In the genomic region with DNA sequence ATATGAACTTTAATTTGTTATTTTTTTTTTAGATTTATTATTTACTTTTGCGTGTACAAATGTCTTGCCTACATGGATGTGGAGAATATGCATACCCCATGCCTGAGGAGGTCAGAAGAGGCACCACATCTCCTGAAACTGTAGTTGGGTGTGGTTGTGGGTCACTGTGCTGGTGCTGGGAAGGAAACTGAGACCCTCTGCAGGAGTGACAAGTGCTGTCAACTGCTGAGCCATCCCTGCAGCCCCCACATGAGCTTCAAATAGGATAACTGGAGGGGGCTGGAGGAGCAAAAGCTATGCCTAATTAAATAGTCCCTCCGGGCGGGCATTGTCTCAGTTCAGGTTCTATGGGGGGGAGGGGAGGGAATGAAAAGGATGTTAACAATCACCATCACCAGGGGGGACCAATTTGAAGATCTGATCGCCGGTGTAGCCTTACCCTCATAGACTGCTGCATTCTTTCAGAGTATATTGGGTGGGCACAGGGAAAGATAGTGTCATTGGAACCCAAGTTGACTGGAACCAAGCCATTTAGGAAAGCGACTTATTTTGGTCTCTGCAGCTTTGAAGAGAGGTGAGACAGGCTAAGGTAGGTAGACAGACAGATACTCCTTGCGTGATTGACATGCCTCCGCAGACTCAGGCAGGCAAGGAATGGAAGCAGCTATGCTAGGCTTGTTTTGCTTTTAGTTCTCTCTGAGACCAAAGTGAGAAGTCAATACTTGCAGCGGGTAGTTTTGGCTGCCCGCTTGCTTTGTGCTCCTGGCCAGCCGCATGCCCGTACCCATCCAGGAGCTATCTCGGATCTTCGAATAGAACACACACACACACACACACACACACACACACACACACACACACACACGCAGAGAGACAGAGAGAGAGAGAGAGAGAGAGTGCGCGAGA, we compare ENCODE assay signal across 8 mouse cellular contexts. TPM values are rescaled to one million over a fixed set of nuclear protein-coding genes. Genes with fewer than 3 reads are reported as not detected.
DNase-seq lines count a peak whose midpoint lies in the region; ATAC-seq and TF ChIP-seq lines count a peak whose summit lies in the region.

No protein-coding gene starts in this region.

- no peaks in the 10 kb centered on the region for H3K27me3 ChIP-seq in heart, embryonic 15.5 days
- H3K27me3 ChIP-seq in hindbrain, embryonic 13.5 days = 0 out of 2 replicates have a peak, but pooled peaks cover 2% of the 10 kb centered on the region
- H3K27me3 ChIP-seq in midbrain, embryonic 12.5 days = no peaks in the 10 kb centered on the region

- H3K9ac ChIP-seq in heart, embryonic 15.5 days = peak overlapping the region; percentile 24; the same call in 1 of the 2 replicates
- peak overlapping the region; percentile 43 for H3K9ac ChIP-seq in hindbrain, embryonic 13.5 days
- peak overlapping the region; percentile 43 for H3K9ac ChIP-seq in midbrain, embryonic 12.5 days (replicated peaks)

- no peak overlapping the region for H3K27ac ChIP-seq in heart, embryonic 15.5 days
- no peak overlapping the region for H3K27ac ChIP-seq in brown adipose tissue, adult 24 weeks (replicated peaks; ENCODE audit: low read depth, low read length)
- H3K27ac ChIP-seq in hindbrain, embryonic 13.5 days = no peak overlapping the region
- 0 out of 2 replicates have a peak overlapping the region, but pooled peaks have one; percentile 25 for H3K27ac ChIP-seq in midbrain, embryonic 12.5 days (replicated peaks)

- peak overlapping the region; percentile 47 for H3K4me3 ChIP-seq in heart, embryonic 15.5 days
- peak overlapping the region; percentile 21 for H3K4me3 ChIP-seq in brown adipose tissue, adult 24 weeks (ENCODE audit: insufficient read depth, low read depth, low read length)
- peak overlapping the region; percentile 42 for H3K4me3 ChIP-seq in hindbrain, embryonic 13.5 days
- peak overlapping the region; percentile 40 for H3K4me3 ChIP-seq in midbrain, embryonic 12.5 days
- no peak overlapping the region for H3K4me3 ChIP-seq in lung, adult 2 months (replicated peaks; ENCODE audit: extremely low read depth, low read depth, low read length)

- no peak for TF ChIP-seq CTCF in lung, adult 2 months (IDR thresholded peaks at IDR 0.05; ENCODE audit: insufficient read depth, low read length)

- WGBS in heart, embryonic 15.5 days = 9% methylated on average over 17 of the region's 17 CpGs
- 4% methylated on average over 16 of the region's 17 CpGs for WGBS in hindbrain, embryonic 13.5 days
- WGBS in midbrain, embryonic 12.5 days = 3% methylated on average over 17 of the region's 17 CpGs
- 25% methylated on average over 17 of the region's 17 CpGs for WGBS in lung, adult 2 months

- DNase-seq in heart, postnatal 4 days = no peak
- no peak for DNase-seq in frontal cortex, adult 2 months (ENCODE audit: extremely low spot score in 1 of 2, low spot score in 1 of 2)
- no peak for DNase-seq in urinary bladder, postnatal 14 days (ENCODE audit: low spot score)
- DNase-seq in lung, adult 2 months = no peak

- no peak for ATAC-seq in heart, embryonic 15.5 days (replicated peaks; ENCODE audit: insufficient number of reproducible peaks, insufficient read depth, low FRiP score, low read depth)
- ATAC-seq in hindbrain, embryonic 13.5 days (ENCODE audit: low FRiP score) = no peak
- ATAC-seq in midbrain, embryonic 12.5 days (ENCODE audit: low FRiP score, low read depth) = no peak

- no peak for TF ChIP-seq POLR2A in lung, adult 2 months (IDR thresholded peaks at IDR 0.05; ENCODE audit: borderline replicate concordance, extremely low read depth, low read depth, low read length)

- peak overlapping the region; percentile 68 for H3K4me2 ChIP-seq in heart, embryonic 15.5 days
- H3K4me2 ChIP-seq in hindbrain, embryonic 13.5 days = peak overlapping the region; percentile 69
- peak overlapping the region; percentile 66 for H3K4me2 ChIP-seq in midbrain, embryonic 12.5 days (replicated peaks)

- H3K36me3 ChIP-seq in heart, embryonic 15.5 days = no peaks in the 10 kb centered on the region
- no peaks in the 10 kb centered on the region for H3K36me3 ChIP-seq in hindbrain, embryonic 13.5 days
- H3K36me3 ChIP-seq in midbrain, embryonic 12.5 days = no peaks in the 10 kb centered on the region

- peaks cover 22% of the 10 kb centered on the region for H3K4me1 ChIP-seq in heart, embryonic 15.5 days (replicated peaks)
- H3K4me1 ChIP-seq in brown adipose tissue, adult 24 weeks (ENCODE audit: control insufficient read depth, insufficient read depth, insufficient read length, low read length) = peaks cover 7% of the 10 kb centered on the region; the same call in 1 of the 2 replicates
- H3K4me1 ChIP-seq in hindbrain, embryonic 13.5 days (replicated peaks) = peaks cover 25% of the 10 kb centered on the region
- peaks cover 26% of the 10 kb centered on the region for H3K4me1 ChIP-seq in midbrain, embryonic 12.5 days
- H3K4me1 ChIP-seq in lung, adult 2 months (ENCODE audit: control insufficient read depth, insufficient read depth, low read length) = peaks cover 3% of the 10 kb centered on the region; the same call in 1 of the 2 replicates

- H3K9me3 ChIP-seq in heart, embryonic 15.5 days (replicated peaks) = no peaks in the 10 kb centered on the region
- H3K9me3 ChIP-seq in hindbrain, embryonic 13.5 days = 0 out of 2 replicates have a peak, but pooled peaks cover 2% of the 10 kb centered on the region
- no peaks in the 10 kb centered on the region for H3K9me3 ChIP-seq in midbrain, embryonic 12.5 days

RNA-seq across cellular contexts. Expression of a gene that starts 3.8 kb away (rescaled TPM):
- polyA plus RNA-seq in heart, embryonic 15.5 days (2015; fragmentation: Nextera tagmentation; extraction: Ambion mirVana) = 9.1 and 14.4 TPM in 2 replicates
- 10 to 100 TPM; 19.2 to 21.0 TPM for total RNA-seq in heart, postnatal 4 days (2021)
- polyA plus RNA-seq in brown adipose tissue, adult 24 weeks (2012; ENCODE audit: insufficient read depth, insufficient read length, missing spikeins) = 7.8 and 8.2 TPM in 2 replicates
- polyA plus RNA-seq in hindbrain, embryonic 13.5 days (2015; fragmentation: Nextera tagmentation; extraction: Ambion mirVana) = 18.4 and 19.5 TPM in 2 replicates
- polyA plus RNA-seq in midbrain, embryonic 12.5 days (2016; fragmentation: Nextera tagmentation; extraction: Ambion mirVana) = 16.8 and 21.5 TPM in 2 replicates
- 18.5 and 19.4 TPM in 2 replicates for polyA plus RNA-seq in frontal cortex, adult 2 months (2012; rRNA removed)
- 61.2 and 75.4 TPM in 2 replicates for polyA plus RNA-seq in lung, adult 2 months (2012; rRNA removed)

RNA-seq across cellular contexts. Expression of a gene that starts 47.2 kb away (rescaled TPM):
- polyA plus RNA-seq in heart, embryonic 15.5 days (2015; fragmentation: Nextera tagmentation; extraction: Ambion mirVana) = 12.4 and 15.4 TPM in 2 replicates
- total RNA-seq in heart, postnatal 4 days (2021) = 10 to 100 TPM; 14.1 to 14.8 TPM
- polyA plus RNA-seq in brown adipose tissue, adult 24 weeks (2012; ENCODE audit: insufficient read depth, insufficient read length, missing spikeins) = 9.7 and 9.8 TPM in 2 replicates
- 47.1 and 48.6 TPM in 2 replicates for polyA plus RNA-seq in hindbrain, embryonic 13.5 days (2015; fragmentation: Nextera tagmentation; extraction: Ambion mirVana)
- 56.7 and 59.8 TPM in 2 replicates for polyA plus RNA-seq in midbrain, embryonic 12.5 days (2016; fragmentation: Nextera tagmentation; extraction: Ambion mirVana)
- 37.0 and 40.7 TPM in 2 replicates for polyA plus RNA-seq in frontal cortex, adult 2 months (2012; rRNA removed)
- 9.4 and 11.9 TPM in 2 replicates for polyA plus RNA-seq in lung, adult 2 months (2012; rRNA removed)
